Comparison of ENCODE assay signal across 8 mouse cellular contexts in the genomic region with DNA sequence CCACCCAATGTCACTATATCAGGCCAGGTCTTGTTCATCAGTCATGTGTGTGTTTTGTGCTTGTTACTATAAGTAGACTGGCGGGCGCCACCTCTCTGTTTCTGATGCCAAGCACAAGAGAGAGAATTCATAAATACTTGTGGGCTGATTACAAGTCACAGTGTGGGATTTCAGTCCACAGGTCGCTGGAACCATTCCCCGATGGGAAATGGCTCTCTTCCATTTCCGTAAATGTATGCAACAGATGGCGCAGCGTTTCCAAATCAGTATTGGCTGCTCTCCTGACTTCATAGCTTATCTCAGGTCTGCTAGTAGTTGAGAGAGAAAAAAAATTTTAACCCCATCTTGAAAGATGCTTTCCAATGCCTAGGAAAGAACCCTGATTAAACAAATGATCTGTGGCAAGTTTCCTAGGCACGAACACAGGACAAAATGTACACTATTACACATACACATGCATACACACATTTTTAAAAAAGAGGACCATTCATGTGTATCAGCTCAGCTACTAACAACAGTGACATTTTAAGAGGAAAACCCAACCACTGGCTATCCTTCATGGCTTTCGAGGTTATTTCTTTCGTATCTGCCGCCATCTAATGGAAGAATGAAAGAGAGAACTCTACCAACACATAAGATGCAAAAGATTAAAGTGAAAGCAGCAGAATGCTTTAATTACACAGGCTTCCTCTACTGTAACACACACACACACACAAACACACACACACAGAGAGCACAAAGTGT. TPM values are rescaled to one million over a fixed set of nuclear protein-coding genes. Genes with fewer than 3 reads are reported as not detected.
DNase-seq lines count a peak whose midpoint lies in the region; ATAC-seq and TF ChIP-seq lines count a peak whose summit lies in the region.

No protein-coding gene starts in this region.

- peaks cover 11% of the 10 kb centered on the region for H3K27me3 ChIP-seq in forebrain, embryonic 12.5 days
- no peaks in the 10 kb centered on the region for H3K27me3 ChIP-seq in hindbrain, embryonic 15.5 days
- no peaks in the 10 kb centered on the region; the same call in 1 of the 2 replicates for H3K27me3 ChIP-seq in liver, embryonic 11.5 days (replicated peaks; ENCODE audit: control insufficient read depth, insufficient read depth, low read length)
- H3K27me3 ChIP-seq in neural tube, embryonic 13.5 days: no peaks in the 10 kb centered on the region

- no peak overlapping the region for H3K9ac ChIP-seq in forebrain, embryonic 12.5 days
- H3K9ac ChIP-seq in hindbrain, embryonic 15.5 days: no peak overlapping the region
- peak overlapping the region; percentile 57 for H3K9ac ChIP-seq in liver, embryonic 11.5 days (ENCODE audit: low read depth, low read length)
- H3K9ac ChIP-seq in neural tube, embryonic 13.5 days: peak overlapping the region; percentile 85; the same call in 1 of the 2 replicates

- H3K9me3 ChIP-seq in forebrain, embryonic 12.5 days: no peaks in the 10 kb centered on the region
- H3K9me3 ChIP-seq in hindbrain, embryonic 15.5 days: no peaks in the 10 kb centered on the region
- H3K9me3 ChIP-seq in liver, embryonic 11.5 days (ENCODE audit: control insufficient read depth, low read length): no peaks in the 10 kb centered on the region
- H3K9me3 ChIP-seq in neural tube, embryonic 13.5 days: no peaks in the 10 kb centered on the region

- peaks cover 30% of the 10 kb centered on the region for H3K4me1 ChIP-seq in forebrain, embryonic 12.5 days
- H3K4me1 ChIP-seq in hindbrain, embryonic 15.5 days (replicated peaks): peaks cover 34% of the 10 kb centered on the region
- H3K4me1 ChIP-seq in liver, embryonic 11.5 days (replicated peaks; ENCODE audit: control insufficient read depth, insufficient read depth, low read length): peaks cover 11% of the 10 kb centered on the region
- peaks cover 38% of the 10 kb centered on the region for H3K4me1 ChIP-seq in neural tube, embryonic 13.5 days (replicated peaks)

- H3K4me2 ChIP-seq in forebrain, embryonic 12.5 days: peak overlapping the region; percentile 92
- peak overlapping the region; percentile 99 for H3K4me2 ChIP-seq in hindbrain, embryonic 15.5 days
- peak overlapping the region; percentile 100 for H3K4me2 ChIP-seq in liver, embryonic 11.5 days
- H3K4me2 ChIP-seq in neural tube, embryonic 13.5 days: peak overlapping the region; percentile 92

- no peak overlapping the region for H3K27ac ChIP-seq in left cerebral cortex, adult 2 months
- H3K27ac ChIP-seq in forebrain, embryonic 12.5 days: 0 out of 2 replicates have a peak overlapping the region, but pooled peaks have one; percentile 43
- peak overlapping the region; percentile 88; the same call in 1 of the 2 replicates for H3K27ac ChIP-seq in hindbrain, embryonic 15.5 days (replicated peaks)
- no peak overlapping the region for H3K27ac ChIP-seq in liver, embryonic 11.5 days (ENCODE audit: low read depth, low read length)
- H3K27ac ChIP-seq in neural tube, embryonic 13.5 days (replicated peaks): peak overlapping the region; percentile 89

- TF ChIP-seq CTCF in left cerebral cortex, adult 2 months (IDR thresholded peaks at IDR 0.05): peak; percentile 62

- peak; percentile 46; the same call in 1 of the 2 replicates for ATAC-seq in cerebellum, adult (ENCODE audit: insufficient number of reproducible peaks, low FRiP score, low TSS enrichment)
- ATAC-seq in forebrain, embryonic 12.5 days (ENCODE audit: low FRiP score): no peak
- no peak; the same call in 1 of the 2 replicates for ATAC-seq in hindbrain, embryonic 15.5 days (ENCODE audit: low FRiP score, low read depth)
- peak; percentile 22; the same call in 1 of the 2 replicates for ATAC-seq in liver, embryonic 11.5 days (replicated peaks; ENCODE audit: low FRiP score)
- ATAC-seq in neural tube, embryonic 13.5 days (ENCODE audit: low read depth): peak; percentile 5; the same call in 1 of the 2 replicates

- intact Hi-C loops in left cerebral cortex, adult 2 months (cut with DNase I): loop anchor here (1.0 to 5.0 kb wide), 2 partner anchors 127 to 146 kb away; no protein-coding TSS in a partner anchor
- intact Hi-C loops in left cerebral cortex, postnatal 10 days (cut with DNase I): loop anchor here (2.0 to 10.0 kb wide), 3 partner anchors 127 to 615 kb away; no protein-coding TSS in a partner anchor

- no peak for DNase-seq in left cerebral cortex, adult 2 months (ENCODE audit: extremely low spot score in 1 of 2, low spot score in 2 of 2)
- no peak for DNase-seq in left cerebral cortex, postnatal 10 days (ENCODE audit: extremely low spot score in 1 of 2, low spot score in 2 of 2)
- no peak for DNase-seq in liver, embryonic 11.5 days (ENCODE audit: low spot score)
- DNase-seq in ovary, postnatal 10 days (ENCODE audit: low spot score): no peak

- H3K4me3 ChIP-seq in left cerebral cortex, adult 2 months: peak overlapping the region; percentile 62
- peak overlapping the region; percentile 86 for H3K4me3 ChIP-seq in forebrain, embryonic 12.5 days (replicated peaks)
- H3K4me3 ChIP-seq in hindbrain, embryonic 15.5 days: peak overlapping the region; percentile 92
- peak overlapping the region; percentile 83 for H3K4me3 ChIP-seq in liver, embryonic 11.5 days (ENCODE audit: low read depth, low read length)
- peak overlapping the region; percentile 76 for H3K4me3 ChIP-seq in neural tube, embryonic 13.5 days

- no peaks in the 10 kb centered on the region for H3K36me3 ChIP-seq in forebrain, embryonic 12.5 days (replicated peaks)
- H3K36me3 ChIP-seq in hindbrain, embryonic 15.5 days: no peaks in the 10 kb centered on the region
- no peaks in the 10 kb centered on the region for H3K36me3 ChIP-seq in liver, embryonic 11.5 days (ENCODE audit: control insufficient read depth, insufficient read depth, low read length)
- no peaks in the 10 kb centered on the region for H3K36me3 ChIP-seq in neural tube, embryonic 13.5 days

- WGBS in forebrain, embryonic 12.5 days: 15% methylated on average over 11 of the region's 11 CpGs
- 8% methylated on average over 11 of the region's 11 CpGs for WGBS in hindbrain, embryonic 15.5 days
- WGBS in liver, embryonic 11.5 days: 13% methylated on average over 11 of the region's 11 CpGs
- 13% methylated on average over 11 of the region's 11 CpGs for WGBS in neural tube, embryonic 13.5 days

RNA-seq across cellular contexts. Expression of a gene that starts 0.8 kb away (rescaled TPM):
- 10 to 100 TPM; 11.2 TPM for total RNA-seq in left cerebral cortex, adult 2 months (2021)
- total RNA-seq in left cerebral cortex, postnatal 10 days (2021): 10 to 100 TPM in 1 of 2 experiments, 1 to 10 TPM in 1; 8.5 to 13.2 TPM
- polyA plus RNA-seq in forebrain, embryonic 12.5 days (2016; fragmentation: Nextera tagmentation; extraction: Ambion mirVana): 48.4 and 58.6 TPM in 2 replicates
- 26.1 and 27.5 TPM in 2 replicates for polyA plus RNA-seq in hindbrain, embryonic 15.5 days (2015; fragmentation: Nextera tagmentation; extraction: Ambion mirVana)
- polyA plus RNA-seq in liver, embryonic 11.5 days (2014; fragmentation: Nextera tagmentation; extraction: Ambion mirVana): 11.8 and 12.0 TPM in 2 replicates
- polyA plus RNA-seq in neural tube, embryonic 13.5 days (2015; fragmentation: Nextera tagmentation; extraction: Ambion mirVana): 36.4 and 38.7 TPM in 2 replicates

RNA-seq across cellular contexts. Expression of a gene that starts 7.0 kb away (rescaled TPM):
- 10 to 100 TPM; 30.3 to 38.8 TPM for total RNA-seq in left cerebral cortex, adult 2 months (2021)
- 10 to 100 TPM; 42.6 to 44.1 TPM for total RNA-seq in left cerebral cortex, postnatal 10 days (2021)
- 103 and 109 TPM in 2 replicates for polyA plus RNA-seq in forebrain, embryonic 12.5 days (2016; fragmentation: Nextera tagmentation; extraction: Ambion mirVana)
- polyA plus RNA-seq in hindbrain, embryonic 15.5 days (2015; fragmentation: Nextera tagmentation; extraction: Ambion mirVana): 91.9 and 103 TPM in 2 replicates
- 91.2 and 91.9 TPM in 2 replicates for polyA plus RNA-seq in liver, embryonic 11.5 days (2014; fragmentation: Nextera tagmentation; extraction: Ambion mirVana)
- polyA plus RNA-seq in neural tube, embryonic 13.5 days (2015; fragmentation: Nextera tagmentation; extraction: Ambion mirVana): 103 and 124 TPM in 2 replicates

Comparison
In these comparisons a context has a peak if more than half of its experiments do, and no peak if none do; other contexts are left out.
1. H3K27ac ChIP-seq: peak in forebrain, embryonic 12.5 days (single experiment), hindbrain, embryonic 15.5 days (single experiment) and neural tube, embryonic 13.5 days (single experiment); none in left cerebral cortex, adult 2 months (single experiment) and liver, embryonic 11.5 days (single experiment).
2. ATAC-seq: peak in cerebellum, adult (single experiment), liver, embryonic 11.5 days (single experiment) and neural tube, embryonic 13.5 days (single experiment); none in forebrain, embryonic 12.5 days (single experiment) and hindbrain, embryonic 15.5 days (single experiment).
3. H3K9ac ChIP-seq: peak in liver, embryonic 11.5 days (single experiment) and neural tube, embryonic 13.5 days (single experiment); none in forebrain, embryonic 12.5 days (single experiment) and hindbrain, embryonic 15.5 days (single experiment).
4. Peak in every context shown above with its lines, with median percentiles within 50 percentile points of each other: H3K4me3 ChIP-seq and H3K4me2 ChIP-seq.